Mouse (Mus musculus) ES-Bruce4 (cell line): ENCODE measurements around the gene Pth2.

ENCODE experiments used
- CTCF ChIP-seq: IDR thresholded peaks from one replicate; pipeline ENCODE4 v1.8.1; 2011; ENCODE audit warnings: low read depth, low read length
- EP300 ChIP-seq: IDR thresholded peaks from 2 replicates; pipeline ENCODE4 v1.6.1; 2011; ENCODE audit warnings: low read depth, low read length; ENCODE audit not compliant: insufficient read depth
- POLR2A ChIP-seq: IDR thresholded peaks from one replicate; pipeline ENCODE4 v1.8.1; 2011; ENCODE audit warnings: low read length; ENCODE audit not compliant: insufficient read depth

- no peak for TF ChIP-seq CTCF
- no peak for TF ChIP-seq POLR2A
- TF ChIP-seq EP300, result no peak
These were observed 35.1 kb downstream of the Pth2 start, which contains the start of gene Tead2 for GRCm38 (mm10) chr7:45215673-45216441.
